In genomic region chr11:36272149-36272548, GRCm38 (mm10) we compare ENCODE assay signal across 15 mouse cellular contexts.
DNase-seq lines count a peak whose midpoint lies in the region; ATAC-seq and TF ChIP-seq lines count a peak whose summit lies in the region.
"Had no signal": no experiment of that assay in that cellular context is flagged by ENCODE, and none has a peak within 500 bp of the region (broad histone marks: within the 10 kb centered on the region; RNA-seq: fewer than 3 reads in every experiment).

No protein-coding gene starts in this region.

- TF ChIP-seq CTCF in hindbrain, postnatal 0 days (IDR thresholded peaks at IDR 0.05; ENCODE audit: low read depth): no peak

- H3K27ac ChIP-seq in forebrain, embryonic 14.5 days (ENCODE audit: low read depth, low read length): no peak overlapping the region
- H3K27ac ChIP-seq in forebrain, embryonic 10.5 days: no peak overlapping the region
- H3K27ac ChIP-seq in hindbrain, postnatal 0 days: no peak overlapping the region

- H3K4me1 ChIP-seq in forebrain, embryonic 14.5 days (ENCODE audit: control insufficient read depth, insufficient read depth, low read length): no peaks in the 10 kb centered on the region; the same call in 1 of the 2 replicates
- H3K4me1 ChIP-seq in forebrain, embryonic 10.5 days: peaks cover 21% of the 10 kb centered on the region
- H3K4me1 ChIP-seq in hindbrain, postnatal 0 days (ENCODE audit: insufficient read depth, low read length): 0 out of 2 replicates have a peak, but pooled peaks cover 4% of the 10 kb centered on the region
- H3K4me1 ChIP-seq: megakaryocyte, embryonic 14.5 days had no signal

- WGBS in forebrain, embryonic 14.5 days: 33% methylated on average over 2 of the region's 2 CpGs
- WGBS in forebrain, embryonic 10.5 days: 77% methylated on average over 2 of the region's 2 CpGs
- 35% methylated on average over 2 of the region's 2 CpGs for WGBS in hindbrain, postnatal 0 days

- H3K36me3 ChIP-seq in forebrain, embryonic 14.5 days (ENCODE audit: control insufficient read depth, insufficient read depth, low read length): 0 out of 2 replicates have a peak, but pooled peaks cover 3% of the 10 kb centered on the region
- no peaks in the 10 kb centered on the region for H3K36me3 ChIP-seq in forebrain, embryonic 10.5 days (replicated peaks)
- no peaks in the 10 kb centered on the region for H3K36me3 ChIP-seq in hindbrain, postnatal 0 days (ENCODE audit: insufficient read depth, low read length)

- no peaks in the 10 kb centered on the region for H3K9me3 ChIP-seq in forebrain, embryonic 14.5 days (replicated peaks; ENCODE audit: control insufficient read depth, low read length)
- no peaks in the 10 kb centered on the region for H3K9me3 ChIP-seq in forebrain, embryonic 10.5 days
- H3K9me3 ChIP-seq in hindbrain, postnatal 0 days (ENCODE audit: low read length): no peaks in the 10 kb centered on the region

- H3K9ac ChIP-seq in forebrain, embryonic 14.5 days (ENCODE audit: low read length): no peak overlapping the region
- no peak overlapping the region for H3K9ac ChIP-seq in hindbrain, postnatal 0 days (replicated peaks; ENCODE audit: low read length)

- H3K4me2 ChIP-seq in forebrain, embryonic 14.5 days (ENCODE audit: low read length): no peak overlapping the region
- H3K4me2 ChIP-seq in hindbrain, postnatal 0 days (ENCODE audit: low read depth, low read length): no peak overlapping the region

- no peak overlapping the region for H3K4me3 ChIP-seq in forebrain, embryonic 14.5 days (ENCODE audit: low read depth, low read length)
- H3K4me3 ChIP-seq in forebrain, embryonic 10.5 days: no peak overlapping the region
- no peak overlapping the region for H3K4me3 ChIP-seq in hindbrain, postnatal 0 days (ENCODE audit: low read length)
- H3K4me3 ChIP-seq: megakaryocyte, embryonic 14.5 days had no signal

- ATAC-seq in forebrain, embryonic 14.5 days: peak; percentile 80; the same call in 1 of the 2 replicates
- peak; percentile 67; the same call in 1 of the 2 replicates for ATAC-seq in hindbrain, postnatal 0 days

- peak; percentile 62 for DNase-seq in forebrain, embryonic 14.5 days (ENCODE audit: low spot score)
- DNase-seq in forebrain, embryonic 10.5 days (ENCODE audit: extremely low spot score, low spot score): no peak
- DNase-seq in layer of hippocampus, adult 9-11 months: peak; percentile 41
- no peak for DNase-seq in layer of hippocampus, adult 11-12 months (ENCODE audit: low spot score)
- DNase-seq in brain, adult 2 months (ENCODE audit: low read depth, low spot score): peak; percentile 69
- DNase-seq in hindbrain, postnatal 0 days (ENCODE audit: low spot score): peak; percentile 44
- no peak for DNase-seq in urinary bladder, postnatal 4 days (ENCODE audit: low spot score in 2 of 2)
- DNase-seq in right cerebral cortex, postnatal 14 days: no peak
- DNase-seq: cerebellum, adult 11 months; cerebellum, postnatal 25 days; gastrocnemius, postnatal 14 days; heart, postnatal 14 days; lung, postnatal 14 days; right cerebral cortex, adult 18-20 months had no signal

- H3K27me3 ChIP-seq in forebrain, embryonic 14.5 days (replicated peaks; ENCODE audit: control insufficient read depth, insufficient read depth, low read length): no peaks in the 10 kb centered on the region
- H3K27me3 ChIP-seq in forebrain, embryonic 10.5 days (ENCODE audit: poor library complexity, severe bottlenecking): no peaks in the 10 kb centered on the region
- H3K27me3 ChIP-seq in hindbrain, postnatal 0 days (ENCODE audit: insufficient read depth, low read length): no peaks in the 10 kb centered on the region
- H3K27me3 ChIP-seq: megakaryocyte, embryonic 14.5 days had no signal

Comparison
In these comparisons a context has a peak if more than half of its experiments do, and no peak if none do; other contexts are left out.
1. DNase-seq: peak in forebrain, embryonic 14.5 days (single experiment), layer of hippocampus, adult 9-11 months (single experiment), brain, adult 2 months (single experiment) and hindbrain, postnatal 0 days (single experiment); none in forebrain, embryonic 10.5 days (single experiment), layer of hippocampus, adult 11-12 months (single experiment), urinary bladder, postnatal 4 days (0 of 2) and right cerebral cortex, postnatal 14 days (single experiment).